Mouse (Mus musculus) adrenal gland, postnatal 25 days (tissue): ENCODE results near the gene Arl6ip1. TPM values are rescaled to one million over a fixed set of nuclear protein-coding genes. Genes with fewer than 3 reads are reported as not detected.
"Not testable (repeated sequence)": the region's sequence is repeated elsewhere in the genome, so short reads cannot be mapped to it uniquely, and the experiment has no call there.

Experiments used
- DNase-seq: peaks from one replicate; pipeline ENCODE4 v3.0.0; 2021; ENCODE audit warnings: mixed read lengths
- long read RNA-seq: library from polyadenylated mRNA; stranded (forward); transcript quantifications from one replicate; pipeline ENCODE4 v2.0.0, GENCODE M21; 2021
- total RNA-seq: library from RNA; stranded (reverse); gene quantifications from 2 replicates; pipeline ENCODE4 v1.2.3, GENCODE M21; 2021

Gene Arl6ip1
- total RNA-seq: 152 and 176 TPM in 2 replicates
- long read RNA-seq, transcript Arl6ip1-201 (6 exons, 2,171 nt): major isoform, 283 of 308 reads
- long read RNA-seq, partial matches to known transcripts: 17 of 308 reads
- long read RNA-seq, other reads (novel, unspliced or antisense): 6 of 308 reads

DNA sequence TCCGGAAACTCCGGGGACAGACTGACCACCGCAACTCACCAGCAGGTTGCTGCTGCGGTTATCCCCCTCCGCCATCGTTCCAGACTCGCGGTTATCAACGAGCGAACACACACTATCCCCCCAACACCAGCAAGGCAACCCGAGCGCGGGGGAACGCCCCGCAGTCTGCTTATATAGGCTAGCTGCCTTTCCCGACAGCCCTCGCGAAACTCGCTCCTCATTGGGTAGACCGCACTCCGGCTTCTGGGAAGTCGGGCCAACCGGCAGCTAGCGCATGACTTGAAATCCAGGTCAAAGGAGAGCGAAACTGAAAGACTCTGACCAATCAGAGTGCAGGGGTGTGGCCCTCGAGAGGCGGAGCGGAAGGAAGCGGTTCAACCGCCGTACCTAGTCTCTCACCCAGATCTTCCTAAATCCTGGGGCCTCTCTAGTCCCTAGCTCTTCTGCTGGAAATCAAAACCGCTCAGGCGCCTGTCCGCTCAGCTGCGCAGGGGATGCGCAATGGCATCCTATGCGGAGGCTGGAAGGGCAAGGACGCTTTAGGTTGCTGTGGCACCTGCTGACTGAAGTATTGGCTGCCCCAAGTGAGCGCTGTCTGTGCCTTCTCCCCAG is at the start of gene Arl6ip1:
TSS of gene Arl6ip1 (minus strand) at position 233 of the 612 bp plus-strand sequence.
- peak; percentile 95 for DNase-seq

DNA sequence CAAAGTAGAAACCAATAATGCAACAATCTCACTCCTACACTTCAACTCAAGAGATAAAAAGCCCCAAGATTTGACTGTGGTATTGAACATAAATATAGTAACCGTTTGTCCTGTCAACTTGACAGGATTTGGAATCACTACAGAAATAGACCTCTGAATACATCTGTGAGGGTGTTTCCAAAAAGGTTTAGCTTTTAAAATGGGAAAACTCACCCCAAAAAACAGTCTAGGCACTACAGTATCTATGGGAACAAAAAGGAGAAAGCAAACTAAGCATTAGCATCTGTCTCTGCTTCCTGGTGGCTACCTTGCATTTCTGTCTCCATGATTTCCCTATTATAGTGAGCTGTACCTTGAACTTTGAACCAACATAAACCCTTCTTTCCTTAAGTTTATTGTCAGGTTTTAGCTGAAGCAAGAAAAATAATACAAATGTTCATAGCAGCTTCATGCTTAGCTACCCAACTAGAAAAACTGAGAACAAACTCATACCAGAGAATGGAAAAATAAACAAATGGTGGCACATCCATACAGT is 46.4 kb upstream of the Arl6ip1 start:
- no peak for DNase-seq

DNA sequence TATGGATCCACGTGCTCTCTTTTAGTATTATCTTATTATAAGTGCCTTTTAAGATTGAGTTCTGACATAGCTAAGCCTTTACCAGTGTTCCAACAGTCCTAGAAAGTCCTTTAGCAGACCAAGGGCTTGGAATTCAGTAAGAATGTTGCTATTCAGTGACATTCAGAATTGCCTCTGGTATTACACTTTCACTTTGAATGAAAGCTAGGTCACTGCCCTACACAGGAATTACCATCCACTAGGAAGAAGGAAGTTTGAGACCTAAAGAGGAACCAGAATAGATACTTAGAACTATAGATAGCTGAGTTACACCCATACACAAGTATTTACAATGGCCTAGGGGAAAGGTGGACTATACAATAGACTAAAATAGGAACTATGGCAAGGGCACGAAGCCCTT is 40.7 kb upstream of the Arl6ip1 start:
- DNase-seq: not testable (repeated sequence)

- DNase-seq: no peak
These were observed 33.5 kb upstream of the Arl6ip1 start for GRCm38 (mm10) chr7:118163006-118163405.

DNA sequence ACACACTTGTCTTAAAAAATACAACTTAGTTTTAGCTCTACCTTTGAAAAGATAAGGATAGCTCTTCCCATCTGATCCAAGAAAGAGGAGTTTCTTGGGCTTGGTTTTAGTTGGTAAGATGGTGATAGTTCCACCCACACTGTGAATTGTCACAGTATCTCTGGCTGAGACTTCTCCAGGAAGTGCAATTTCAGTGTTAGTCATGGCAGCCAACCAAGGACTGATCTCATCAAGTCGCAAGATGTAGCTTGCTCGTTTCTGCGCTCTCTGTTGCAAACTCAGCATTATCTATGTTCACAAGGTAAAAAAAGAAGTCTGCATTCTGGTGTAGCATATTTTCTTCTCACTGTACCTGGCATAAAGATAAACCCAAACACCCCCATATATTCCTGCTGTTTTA is 30.7 kb upstream of the Arl6ip1 start:
- DNase-seq: no peak

DNA sequence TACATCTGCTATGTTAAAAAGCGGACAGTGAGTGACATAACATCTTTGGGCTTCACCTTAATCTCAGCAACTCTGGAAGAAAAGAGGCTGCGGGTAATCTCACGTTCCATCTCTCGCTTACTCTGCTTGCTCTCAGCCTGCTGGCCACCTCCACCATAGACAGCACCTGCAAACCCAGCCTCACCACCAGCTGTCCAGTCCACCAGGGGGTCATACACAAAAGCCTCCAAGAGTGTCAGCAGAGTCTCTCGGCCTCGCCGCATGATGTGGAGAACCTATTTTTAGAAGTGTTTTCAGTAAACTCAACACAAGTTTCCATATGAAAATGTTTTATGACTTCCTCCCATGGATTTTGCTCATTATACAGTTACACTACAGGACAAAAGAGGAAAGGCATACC is 27.0 kb upstream of the Arl6ip1 start:
- no peak for DNase-seq

DNA sequence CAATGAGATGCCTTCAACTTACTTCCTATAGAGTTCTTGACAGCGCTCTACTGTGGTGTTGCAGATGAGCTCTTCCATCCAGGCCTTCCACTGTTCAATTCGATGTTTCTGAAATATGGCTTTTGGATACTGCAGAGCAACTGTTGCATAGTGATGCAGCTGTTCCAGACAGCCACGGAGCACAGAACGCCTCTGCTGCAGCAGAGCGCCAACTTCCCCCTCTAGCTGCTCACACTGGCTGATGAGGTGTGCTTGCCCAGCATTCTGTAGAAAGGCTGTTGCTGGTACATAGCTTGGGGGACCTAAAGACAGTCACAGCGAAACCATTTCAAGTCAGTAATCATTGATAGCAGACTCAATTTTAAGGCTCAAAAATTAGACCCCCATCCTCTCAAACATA is 24.7 kb upstream of the Arl6ip1 start:
- DNase-seq: no peak

GRCm38 (mm10) chr7:118143602-118144001 is 14.1 kb upstream of the Arl6ip1 start:
- no peak for DNase-seq

DNA sequence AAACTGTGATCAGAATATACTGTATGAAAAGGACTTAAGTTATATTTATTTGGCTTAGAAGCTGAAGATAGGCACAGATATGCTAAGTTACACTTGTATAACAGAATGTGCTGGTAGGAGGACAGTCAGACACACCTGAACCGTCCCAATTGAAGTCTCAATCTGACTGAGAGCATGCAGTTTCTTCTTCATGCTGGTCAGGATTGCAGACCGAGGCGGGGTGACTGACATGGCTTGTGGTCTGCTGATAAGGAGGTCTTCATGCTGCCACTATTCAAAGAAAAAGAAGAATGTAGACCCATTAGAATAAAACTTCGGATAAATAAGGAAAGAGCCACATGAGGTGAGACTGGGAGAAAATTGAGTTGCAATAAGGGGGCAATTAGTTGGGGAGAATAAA is 13.7 kb upstream of the Arl6ip1 start:
- DNase-seq: no peak

DNA sequence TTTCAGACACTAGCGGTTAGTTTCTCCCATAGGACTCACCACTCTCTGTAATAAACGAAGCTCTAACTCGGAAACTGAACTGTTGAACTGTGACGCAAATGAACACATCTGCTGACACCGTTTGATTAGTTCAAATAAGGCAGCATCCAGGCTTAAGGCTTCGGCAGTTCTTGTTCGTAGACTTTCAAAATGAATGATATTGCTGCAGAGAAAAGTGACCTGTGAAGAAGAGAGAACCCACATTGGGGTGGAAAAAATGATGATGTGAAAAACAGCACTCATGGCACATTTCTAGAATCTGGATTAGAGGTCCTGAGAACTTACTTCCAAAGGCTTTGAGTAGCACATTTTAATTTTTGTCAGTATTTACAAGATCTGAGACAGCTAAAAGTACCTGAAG is 11.8 kb upstream of the Arl6ip1 start:
- no peak for DNase-seq

DNA sequence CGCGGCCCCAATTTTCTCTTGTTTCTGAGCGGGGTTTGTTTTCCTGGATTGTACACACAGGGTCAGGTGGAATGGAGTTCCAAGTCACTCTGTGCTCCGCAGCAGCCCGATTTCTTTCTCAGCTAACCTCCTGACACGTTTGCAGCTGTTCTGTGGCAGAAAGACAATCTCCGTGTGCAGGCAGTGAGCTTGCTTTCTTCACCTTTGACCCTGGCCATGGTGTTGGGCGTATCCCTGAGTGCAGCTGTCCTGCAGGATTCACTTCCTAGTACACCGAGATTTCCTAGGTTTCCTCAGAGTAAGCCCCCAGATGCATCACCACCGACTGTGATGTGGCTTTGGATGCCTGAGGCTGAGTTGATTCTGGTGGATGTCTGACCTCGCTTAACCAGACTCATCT is 5.7 kb upstream of the Arl6ip1 start:
- DNase-seq: no peak

- DNase-seq: no peak
These were observed 485 bp downstream of the Arl6ip1 start for GRCm38 (mm10) chr7:118128925-118129429.

DNA sequence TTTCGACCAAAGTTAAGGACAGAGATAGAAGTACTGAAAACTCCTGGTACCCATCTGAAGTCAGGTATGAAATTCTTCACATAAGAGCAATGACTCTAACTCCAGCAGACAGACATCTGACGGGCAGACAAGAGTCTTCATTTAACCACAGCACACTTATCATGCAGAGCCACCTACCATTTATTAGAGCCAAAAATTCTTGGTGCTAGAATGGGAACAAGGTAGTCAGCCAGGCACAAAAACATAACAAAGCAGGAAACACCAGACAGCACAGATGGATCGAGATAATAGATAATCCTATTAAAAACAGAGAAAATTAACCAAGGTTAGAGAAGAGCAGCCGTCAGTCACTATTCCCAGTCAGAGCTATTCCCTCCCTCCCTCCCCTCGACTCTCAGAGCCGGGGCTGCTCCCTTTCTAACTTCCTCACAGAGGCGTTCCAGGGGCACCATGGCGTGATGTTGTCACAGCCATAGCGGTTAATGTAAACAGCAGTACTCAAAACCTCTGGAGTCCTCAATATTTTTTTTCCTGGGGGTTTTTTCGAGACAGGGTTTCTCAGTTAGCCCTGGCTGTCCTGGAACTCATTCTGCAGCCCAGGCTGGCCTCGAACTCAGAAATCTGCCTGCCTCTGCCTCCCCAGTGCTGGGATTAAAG is 3.1 kb downstream of the Arl6ip1 start:
- no peak for DNase-seq

GRCm38 (mm10) chr7:118125736-118126135 is 3.7 kb downstream of the Arl6ip1 start:
- DNase-seq: no peak

DNA sequence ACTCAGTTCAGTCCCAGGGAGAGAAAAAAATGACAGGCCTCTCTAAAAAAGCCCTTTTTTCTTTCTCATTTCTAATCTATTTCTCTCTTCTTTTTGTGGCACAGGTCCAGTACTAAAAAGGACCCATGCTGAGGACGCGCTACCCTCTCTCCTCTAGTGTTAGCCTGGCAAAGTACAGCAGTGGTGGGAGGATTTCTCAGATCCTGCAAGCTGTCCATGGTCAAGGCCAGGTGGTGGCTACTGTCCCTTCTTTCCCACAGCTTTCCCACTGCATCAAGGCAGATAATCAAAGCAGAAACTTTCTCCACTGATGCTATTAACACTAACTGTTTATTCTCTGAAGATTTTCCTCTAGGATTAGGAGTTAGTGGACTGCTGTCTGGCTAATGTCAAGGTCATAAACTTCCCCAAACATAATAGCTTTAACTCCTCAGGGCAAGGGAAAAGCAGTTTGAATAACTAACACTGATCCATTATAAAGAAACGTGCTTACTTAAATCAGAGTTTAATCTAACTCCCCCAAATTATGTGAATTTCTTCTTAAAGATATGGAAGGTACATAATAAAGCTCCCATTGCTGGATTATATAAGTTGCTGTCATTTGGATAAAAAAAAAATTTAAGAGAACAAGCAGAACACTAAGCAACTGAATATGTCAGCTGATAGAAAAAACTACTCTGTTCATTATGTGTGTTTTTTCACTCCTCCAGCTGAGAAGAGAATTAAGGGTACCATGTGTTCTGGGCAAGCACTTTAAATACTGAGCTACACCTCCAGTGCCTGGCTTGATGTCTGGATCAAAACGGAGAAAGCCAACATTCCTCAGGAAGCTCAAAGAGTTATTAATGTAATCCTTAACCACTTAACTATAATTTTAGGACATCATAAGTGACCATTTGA is 5.7 kb downstream of the Arl6ip1 start:
- DNase-seq: no peak

- no peak for DNase-seq
These were observed 7.2 kb downstream of the Arl6ip1 start for GRCm38 (mm10) chr7:118122235-118122634.

DNA sequence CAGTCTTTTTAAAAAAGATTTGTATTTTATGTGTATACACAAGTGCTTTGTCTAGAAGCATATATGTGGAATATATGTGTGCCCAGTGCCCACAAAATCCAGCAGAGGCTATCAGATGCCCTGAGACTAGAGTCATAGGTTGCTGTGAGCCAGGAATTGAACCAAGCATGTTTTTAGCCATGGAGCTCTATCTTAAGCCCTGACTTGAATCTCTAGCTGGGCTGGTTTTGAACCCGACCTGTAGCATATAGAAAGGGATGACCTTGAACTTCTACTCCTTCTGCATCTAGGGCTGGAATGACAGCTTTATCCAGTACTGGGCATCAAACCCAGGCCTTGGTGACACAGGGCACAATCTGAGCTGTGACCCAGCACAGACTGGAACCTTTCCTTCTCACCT is 8.8 kb downstream of the Arl6ip1 start:
- DNase-seq: no peak

- DNase-seq: no peak
These were observed 9.5 kb downstream of the Arl6ip1 start for GRCm38 (mm10) chr7:118119946-118120345.

DNA sequence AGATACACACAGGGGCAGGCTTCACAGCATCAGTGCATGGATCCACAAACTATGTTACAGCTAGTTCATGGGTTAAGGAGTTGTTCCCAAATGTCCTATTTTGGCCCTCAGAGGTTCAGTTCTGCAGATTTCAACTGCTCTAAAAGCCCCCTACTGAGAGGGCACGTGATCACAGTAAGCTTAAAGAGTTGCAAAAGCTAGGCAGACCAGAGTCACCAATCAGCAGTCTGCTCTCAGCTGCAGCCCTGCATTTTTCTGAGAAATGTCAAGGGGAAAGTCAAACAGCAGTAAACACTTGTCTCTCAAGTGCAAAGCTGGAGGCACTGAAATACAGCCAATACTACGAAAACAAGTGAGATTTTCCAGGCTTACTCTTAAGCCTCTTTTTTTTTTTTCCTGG is 10.3 kb downstream of the Arl6ip1 start:
- DNase-seq: no peak

DNA sequence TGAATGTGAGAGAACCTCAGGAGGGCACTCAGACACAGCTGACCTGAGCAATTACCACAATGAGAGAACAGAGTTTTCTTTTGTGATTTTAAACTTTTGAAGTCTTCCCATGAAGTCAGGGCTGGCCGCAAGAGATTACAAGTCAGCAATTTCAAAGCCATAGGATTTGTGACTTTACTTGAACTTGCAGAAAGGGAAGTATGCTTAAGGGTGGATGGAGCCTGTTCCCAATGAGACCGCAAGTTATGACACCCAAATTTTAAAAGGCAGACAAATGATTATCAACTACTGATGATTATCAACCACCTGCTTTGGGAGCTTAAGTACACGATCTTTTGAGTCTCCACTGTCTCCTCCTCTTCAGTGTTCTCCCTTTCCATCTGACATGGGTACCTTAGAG is 11.0 kb downstream of the Arl6ip1 start:
- no peak for DNase-seq

DNA sequence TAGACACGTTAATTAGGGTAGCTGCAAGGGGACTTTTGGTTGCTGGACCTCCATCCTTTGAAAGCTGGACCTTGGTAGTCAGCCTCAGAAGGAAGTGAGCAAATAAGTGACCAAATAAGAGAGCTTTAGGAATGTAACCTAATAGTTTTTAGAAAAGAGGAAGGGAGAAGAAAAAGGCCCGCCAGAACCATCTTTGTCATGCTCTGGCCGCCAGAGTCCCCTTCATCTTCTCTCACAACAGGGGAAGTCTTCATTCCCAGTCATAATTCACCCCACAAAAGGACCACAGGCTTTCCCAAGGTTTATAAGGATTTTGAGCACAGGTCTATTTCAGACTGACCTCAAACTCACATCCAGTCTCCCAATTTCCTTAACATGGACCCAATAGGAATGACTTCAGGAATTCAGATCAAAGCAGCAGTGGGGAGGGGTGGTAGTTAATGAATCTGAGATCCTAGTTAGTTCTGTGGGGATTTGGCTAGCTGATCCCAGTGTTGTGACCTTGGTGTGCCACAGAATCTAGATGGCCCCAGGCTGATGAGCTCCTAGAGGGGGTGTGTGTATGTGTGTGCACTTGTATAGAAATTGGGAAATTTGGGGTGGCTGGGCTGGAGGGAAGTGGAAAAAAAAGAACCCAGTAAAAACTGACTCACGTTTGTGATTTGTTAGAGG is 11.8 kb downstream of the Arl6ip1 start:
- DNase-seq: no peak
